Mouse (Mus musculus): ENCODE measurements around the gene Gm14435.
"Not testable (repeated sequence)": the region's sequence is repeated elsewhere in the genome, so short reads cannot be mapped to it uniquely, and the experiment has no call there.

The Gm14435 gene

DNA sequence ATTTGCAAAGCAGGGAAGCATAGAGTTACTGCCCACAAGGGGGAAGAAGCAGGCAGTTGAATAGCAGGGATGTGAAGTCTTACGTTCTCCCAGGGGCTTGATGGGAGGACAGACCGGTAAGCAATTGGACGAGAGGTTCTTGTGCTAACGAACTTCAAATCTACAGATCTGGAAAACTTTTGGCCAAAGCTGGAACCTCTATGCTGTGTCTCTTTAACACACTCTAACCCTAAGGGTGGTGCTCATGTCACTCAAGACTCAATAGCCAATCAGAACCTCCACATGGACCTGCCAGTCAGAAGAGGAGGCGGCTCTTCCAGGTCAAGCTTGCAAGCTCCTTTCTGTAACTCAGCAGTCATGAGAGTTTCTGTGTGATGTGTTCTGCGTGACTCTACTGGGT, at the start of gene Gm14435:
Gene Gm14435 (plus strand): TSS at position 301 of the 400 bp plus-strand sequence.
- not testable (repeated sequence) for DNase-seq (ENCODE audit: low read depth, low spot score)
